Mouse (Mus musculus) MEL (cell line): ENCODE measurements around the gene Traf1. TPM values are rescaled to one million over a fixed set of nuclear protein-coding genes. Genes with fewer than 3 reads are reported as not detected.

Source experiments
- DNase-seq: peaks from one replicate; pipeline ENCODE4 v3.0.0; 2011; ENCODE audit warnings: low read depth, low spot score
- H3K27ac ChIP-seq: 2 replicates; pipeline ENCODE4 v1.5.1; 2012; ENCODE audit warnings: low read depth, mild to moderate bottlenecking, control low read depth, low read length, moderate library complexity; ENCODE audit not compliant: control insufficient read depth
- H3K27me3 ChIP-seq, 2 experiments: fragments of 150-350 bp in 1 of 2; sonication (generic) in 1 of 2; 2 replicates each; pipeline ENCODE4 v1.6.1; 2012; ENCODE audit warnings: low read length in 2 of 2, mild to moderate bottlenecking in 2 of 2, improper control_type of control experiment in 1 of 2, moderate library complexity in 1 of 2; ENCODE audit not compliant: insufficient read depth in 2 of 2, control insufficient read depth in 1 of 2
- H3K36me3 ChIP-seq, 2 experiments: 2 replicates each; pipeline ENCODE4 v1.6.1; 2012 to 2014; ENCODE audit warnings: low read length in 2 of 2, improper control_type of control experiment in 1 of 2, inconsistent platforms in 1 of 2, mild to moderate bottlenecking in 1 of 2; ENCODE audit not compliant: insufficient read depth in 2 of 2, control insufficient read depth in 1 of 2
- H3K4me1 ChIP-seq, 2 experiments: fragments of 150-350 bp in 1 of 2; sonication (generic) in 1 of 2; 2 replicates each; pipeline ENCODE4 v1.6.1; 2012; ENCODE audit warnings: low read length in 2 of 2, improper control_type of control experiment in 1 of 2, mild to moderate bottlenecking in 1 of 2; ENCODE audit not compliant: insufficient read depth in 2 of 2, control insufficient read depth in 1 of 2
- H3K4me3 ChIP-seq, 2 experiments: fragments of 150-350 bp in 1 of 2; sonication (generic) in 1 of 2; 2 replicates each; pipeline ENCODE4 v1.5.1; 2012; ENCODE audit warnings: low read depth in 2 of 2, low read length in 2 of 2, mild to moderate bottlenecking in 2 of 2, moderate library complexity in 2 of 2, control low read depth in 1 of 2, improper control_type of control experiment in 1 of 2; ENCODE audit not compliant: control insufficient read depth in 1 of 2, insufficient read depth in 1 of 2
- H3K79me2 ChIP-seq: 2 replicates; pipeline ENCODE4 v1.6.1; 2012; ENCODE audit warnings: mild to moderate bottlenecking, low read length, moderate library complexity; ENCODE audit not compliant: control insufficient read depth, poor library complexity, insufficient read depth
- H3K9ac ChIP-seq: 2 replicates; pipeline ENCODE4 v1.6.1; 2012; ENCODE audit warnings: low read depth, mild to moderate bottlenecking, control low read depth, low read length, moderate library complexity; ENCODE audit not compliant: control insufficient read depth, poor library complexity, severe bottlenecking
- H3K9me3 ChIP-seq: fragments of 150-350 bp; sonication (generic); replicated peaks from 2 replicates; pipeline ENCODE4 v1.6.1; 2012; ENCODE audit warnings: mild to moderate bottlenecking, low read length, improper control_type of control experiment, moderate library complexity; ENCODE audit not compliant: insufficient read depth
- CHD2 ChIP-seq: IDR thresholded peaks from 2 replicates; pipeline ENCODE4 v1.6.1; 2011; ENCODE audit warnings: low read length, improper control_type of control experiment
- GATA1 ChIP-seq: IDR thresholded peaks from 2 replicates; pipeline ENCODE4 v1.6.1; 2011; ENCODE audit warnings: low read depth, low read length, improper control_type of control experiment
- HCFC1 ChIP-seq: IDR thresholded peaks from 2 replicates; pipeline ENCODE4 v1.6.1; 2012; ENCODE audit warnings: low read depth, mild to moderate bottlenecking, inconsistent platforms, low read length, improper control_type of control experiment, moderate library complexity
- MAX ChIP-seq: IDR thresholded peaks from 2 replicates; pipeline ENCODE4 v1.6.1; 2011; ENCODE audit warnings: low read length, improper control_type of control experiment
- MEF2A ChIP-seq: IDR thresholded peaks from 2 replicates; pipeline ENCODE4 v1.6.1; 2014; ENCODE audit warnings: low read depth, mild to moderate bottlenecking, inconsistent platforms, low read length, improper control_type of control experiment; ENCODE audit not compliant: poor library complexity, insufficient replicate concordance, severe bottlenecking; ENCODE audit errors: extremely low read depth
- MYB ChIP-seq: IDR thresholded peaks from 2 replicates; pipeline ENCODE4 v1.6.1; 2011; ENCODE audit warnings: mild to moderate bottlenecking, low read depth, low read length, improper control_type of control experiment
- NELFE ChIP-seq: IDR thresholded peaks from 2 replicates; pipeline ENCODE4 v1.6.1; 2011; ENCODE audit warnings: low read depth, low read length, improper control_type of control experiment
- POLR2A ChIP-seq, 2 experiments: IDR thresholded peaks; 2 replicates each; pipeline ENCODE4 v1.6.1; 2011 to 2012; ENCODE audit warnings: low read length in 2 of 2, mild to moderate bottlenecking in 2 of 2, control low read depth in 1 of 2, improper control_type of control experiment in 1 of 2, low read depth in 1 of 2, moderate library complexity in 1 of 2; ENCODE audit not compliant: control insufficient read depth in 1 of 2, insufficient read depth in 1 of 2, poor library complexity in 1 of 2
- POLR2AphosphoS2 ChIP-seq: IDR thresholded peaks from 2 replicates; pipeline ENCODE4 v1.6.1; 2011; ENCODE audit warnings: low read length, improper control_type of control experiment
- POLR2AphosphoS5 ChIP-seq: IDR thresholded peaks from 2 replicates; pipeline ENCODE4 v1.6.1; 2012; ENCODE audit warnings: low read depth, borderline replicate concordance, mild to moderate bottlenecking, inconsistent platforms, low read length, moderate library complexity, mixed read lengths
- SIN3A ChIP-seq: IDR thresholded peaks from 2 replicates; pipeline ENCODE4 v1.6.1; 2012; ENCODE audit warnings: low read length, improper control_type of control experiment, inconsistent platforms
- TBP ChIP-seq: IDR thresholded peaks from 2 replicates; pipeline ENCODE4 v1.8.0; 2011; ENCODE audit warnings: low read depth, low read length, improper control_type of control experiment
- UBTF ChIP-seq: IDR thresholded peaks from 2 replicates; pipeline ENCODE4 v1.6.1; 2012; ENCODE audit warnings: low read depth, mild to moderate bottlenecking, inconsistent platforms, low read length, improper control_type of control experiment, moderate library complexity, borderline replicate concordance; ENCODE audit not compliant: insufficient read depth
- USF1 ChIP-seq: IDR thresholded peaks from 2 replicates; pipeline ENCODE4 v1.6.1; 2014; ENCODE audit warnings: low read depth, mild to moderate bottlenecking, inconsistent platforms, low read length, improper control_type of control experiment, moderate library complexity
- USF2 ChIP-seq, 2 experiments: IDR thresholded peaks; 2 replicates each; pipeline ENCODE4 v1.6.1; 2011 to 2012; ENCODE audit warnings: improper control_type of control experiment in 2 of 2, low read length in 2 of 2, borderline replicate concordance in 1 of 2, inconsistent platforms in 1 of 2, low read depth in 1 of 2, mild to moderate bottlenecking in 1 of 2; ENCODE audit not compliant: insufficient read depth in 1 of 2
- ZC3H11A ChIP-seq: IDR thresholded peaks from 2 replicates; pipeline ENCODE4 v1.6.1; 2012; ENCODE audit warnings: low read depth, mild to moderate bottlenecking, inconsistent platforms, low read length, improper control_type of control experiment
- ZKSCAN1 ChIP-seq: IDR thresholded peaks from 2 replicates; pipeline ENCODE4 v1.6.1; 2012; ENCODE audit warnings: low read depth, mild to moderate bottlenecking, inconsistent platforms, low read length, improper control_type of control experiment, moderate library complexity
- polyA plus RNA-seq, 2 experiments: library from polyadenylated mRNA; stranded (reverse) in 1 of 2; unstranded in 1 of 2; fragments of >175 nt in 1 of 2; fragments of >200 nt in 1 of 2; gene quantifications; 2 replicates each; pipeline versions ENCODE4 v1.2.1 to v1.2.4; 2012; ENCODE audit warnings: low replicate concordance in 2 of 2, low read depth in 1 of 2; ENCODE audit not compliant: insufficient read length in 2 of 2, insufficient read depth in 1 of 2, missing spikeins in 1 of 2
- total RNA-seq: library from RNA; depleted of rRNA; stranded (reverse); fragments of 300-350 nt; gene quantifications from 2 replicates; pipeline ENCODE4 v1.2.3, GENCODE M21; 2012

Traf1 gene
- total and polyA plus RNA-seq, 3 experiments = 0.03 to 0.04 TPM; not detected in 1

DNA sequence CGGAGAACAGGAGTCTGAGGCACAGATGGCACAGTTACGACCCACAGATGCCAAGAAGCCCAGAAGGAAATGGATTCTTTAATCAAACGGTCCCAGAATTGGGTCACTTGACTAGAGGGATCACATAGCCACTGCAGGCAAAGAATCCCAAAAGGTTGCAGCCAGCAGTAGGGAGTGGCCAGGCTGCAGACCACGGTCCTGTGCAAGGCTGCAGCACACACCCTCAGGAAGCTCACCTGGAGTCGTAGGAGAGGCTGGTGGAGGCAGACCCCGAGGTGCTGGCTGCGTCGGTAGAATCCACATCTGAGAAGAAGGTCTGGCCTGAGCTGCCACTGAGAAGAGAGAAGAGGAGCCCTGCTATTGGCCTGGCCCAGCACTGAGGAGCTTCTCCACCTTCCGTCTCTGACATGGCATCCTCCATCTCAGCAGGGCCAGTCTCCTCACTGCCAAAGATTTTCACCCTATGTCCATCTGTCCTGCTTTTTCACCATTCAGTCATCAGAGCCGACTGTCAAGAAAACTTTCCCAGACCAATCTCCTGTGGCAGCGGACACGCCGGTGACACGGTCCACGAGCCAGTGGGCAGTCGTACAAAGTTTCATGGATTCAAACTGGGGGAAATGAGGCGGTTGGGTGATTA is 64.6 kb downstream of the Traf1 start:
- DNase-seq = no peak
- no peaks in the 10 kb centered on the region for H3K9me3 ChIP-seq
- H3K4me1 ChIP-seq = no peaks in the 10 kb centered on the region
- no peaks in the 10 kb centered on the region for H3K36me3 ChIP-seq
- H3K79me2 ChIP-seq = no peaks in the 10 kb centered on the region
- H3K9ac ChIP-seq = no peak overlapping the region
- TF ChIP-seq POLR2A (IDR thresholded peaks at IDR 0.05; ENCODE audit: control insufficient read depth in 1 of 2, insufficient read depth in 1 of 2, low read depth in 1 of 2, low read length in 2 of 2, poor library complexity in 1 of 2) = no peak
- TF ChIP-seq ZC3H11A = no peak
- no peak for TF ChIP-seq UBTF
- no peak for TF ChIP-seq ZKSCAN1
- TF ChIP-seq TBP = no peak
- TF ChIP-seq SIN3A = no peak
- TF ChIP-seq GATA1 = no peak
- TF ChIP-seq NELFE = no peak
- no peak for TF ChIP-seq MYB
- TF ChIP-seq CHD2 = no peak
- TF ChIP-seq MAX = no peak
- TF ChIP-seq POLR2AphosphoS2 = no peak
- TF ChIP-seq POLR2AphosphoS5 = no peak
- no peaks in the 10 kb centered on the region for H3K27me3 ChIP-seq
- no peak overlapping the region for H3K27ac ChIP-seq
- H3K4me3 ChIP-seq = no peak overlapping the region

- no peaks in the 10 kb centered on the region for H3K4me1 ChIP-seq
- no peaks in the 10 kb centered on the region for H3K36me3 ChIP-seq
- no peaks in the 10 kb centered on the region for H3K79me2 ChIP-seq
- no peak overlapping the region for H3K27ac ChIP-seq
- H3K9ac ChIP-seq = no peak overlapping the region
- no peak for DNase-seq
- H3K27me3 ChIP-seq = no peaks in the 10 kb centered on the region
- H3K9me3 ChIP-seq = no peaks in the 10 kb centered on the region
- TF ChIP-seq SIN3A (no peak), CHD2 (no peak), USF1 (no peak), USF2 (IDR thresholded peaks at IDR 0.05; ENCODE audit: borderline replicate concordance in 1 of 2, insufficient read depth in 1 of 2, low read depth in 1 of 2, low read length in 2 of 2) (no peak), MEF2A (no peak), HCFC1 (no peak)
- H3K4me3 ChIP-seq = no peak overlapping the region
Measured at GRCm38 (mm10) chr2:34895503-34896113, 66.0 kb downstream of the Traf1 start.
